Mouse (Mus musculus) liver, postnatal 0 days (tissue): ENCODE data around the gene Sost.

Experiments used
- CTCF ChIP-seq: sonication (generic); IDR thresholded peaks from 2 replicates; pipeline ENCODE4 v1.5.1; 2016; ENCODE audit warnings: antibody characterized with exemption, low read depth
- EP300 ChIP-seq: IDR thresholded peaks from 2 replicates; pipeline ENCODE4 v1.6.1; 2016; ENCODE audit warnings: antibody characterized with exemption, low read depth, mild to moderate bottlenecking

- TF ChIP-seq CTCF (no peak), EP300 (no peak)
Observed at GRCm38 (mm10) chr11:101965553-101965952, 1.3 kb downstream of the Sost start.
